9 mouse cellular contexts compared by ENCODE assay signal in the genomic region with DNA sequence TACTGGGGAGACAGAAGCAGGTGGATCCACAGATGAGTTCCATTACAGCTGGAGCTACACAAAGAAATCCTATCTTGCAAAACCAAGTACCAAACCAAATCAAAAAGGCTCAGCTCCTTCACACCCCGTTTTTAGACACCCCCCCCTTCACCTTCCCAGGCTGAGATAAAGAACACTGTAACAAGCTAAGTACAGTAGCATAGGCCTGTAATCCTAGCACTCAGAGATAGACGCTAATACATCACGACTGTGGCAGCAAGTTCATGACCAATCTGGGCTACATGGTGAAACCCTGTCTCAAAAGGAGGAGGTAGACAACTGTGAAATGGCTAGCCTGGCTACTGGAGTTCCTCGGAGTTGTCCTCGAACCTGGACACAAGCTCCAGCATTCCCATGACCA. TPM values are rescaled to one million over a fixed set of nuclear protein-coding genes. Genes with fewer than 3 reads are reported as not detected.
A peak's percentile ranks its signal among the peaks of the same experiment; 100 is the strongest.
DNase-seq lines count a peak whose midpoint lies in the region; ATAC-seq and TF ChIP-seq lines count a peak whose summit lies in the region.
"Had no signal": no experiment of that assay in that cellular context is flagged by ENCODE, and none has a peak within 500 bp of the region (broad histone marks: within the 10 kb centered on the region; RNA-seq: fewer than 3 reads in every experiment).

No protein-coding gene starts in this region.

- peak overlapping the region; percentile 86 for H3K4me3 ChIP-seq in heart, embryonic 16.5 days (ENCODE audit: low read length)
- peak overlapping the region; percentile 87 for H3K4me3 ChIP-seq in bone marrow, adult 2 months (replicated peaks; ENCODE audit: control insufficient read depth, low read depth, low read length)
- H3K4me3 ChIP-seq in hindbrain, embryonic 12.5 days: peak overlapping the region; percentile 83
- H3K4me3 ChIP-seq in midbrain, embryonic 10.5 days: peak overlapping the region; percentile 91

- 0 out of 2 replicates have a peak, but pooled peaks have one; percentile 11 for ATAC-seq in heart, embryonic 16.5 days (replicated peaks; ENCODE audit: extremely low read depth, insufficient read depth, low FRiP score)
- no peak for ATAC-seq in hindbrain, embryonic 12.5 days (ENCODE audit: low FRiP score)

- H3K9ac ChIP-seq in heart, embryonic 16.5 days (ENCODE audit: low read length): peak overlapping the region; percentile 97
- H3K9ac ChIP-seq in hindbrain, embryonic 12.5 days: peak overlapping the region; percentile 91

- peak overlapping the region; percentile 96 for H3K27ac ChIP-seq in heart, embryonic 16.5 days (ENCODE audit: low read length)
- H3K27ac ChIP-seq in bone marrow, adult 2 months (ENCODE audit: control insufficient read depth, insufficient read depth, low read depth, low read length, poor library complexity): no peak overlapping the region
- H3K27ac ChIP-seq in hindbrain, embryonic 12.5 days: 0 out of 2 replicates have a peak overlapping the region, but pooled peaks have one; percentile 12
- H3K27ac ChIP-seq in midbrain, embryonic 10.5 days (replicated peaks): peak overlapping the region; percentile 97

- WGBS in heart, embryonic 16.5 days: 15% methylated on average over 5 of the region's 5 CpGs
- 24% methylated on average over 5 of the region's 5 CpGs for WGBS in bone marrow, adult 2 months
- 54% methylated on average over 5 of the region's 5 CpGs for WGBS in hindbrain, embryonic 12.5 days
- 62% methylated on average over 5 of the region's 5 CpGs for WGBS in midbrain, embryonic 10.5 days

- H3K9me3 ChIP-seq in heart, embryonic 16.5 days (replicated peaks; ENCODE audit: control insufficient read depth, low read length): no peaks in the 10 kb centered on the region
- H3K9me3 ChIP-seq in hindbrain, embryonic 12.5 days (replicated peaks): no peaks in the 10 kb centered on the region
- H3K9me3 ChIP-seq in midbrain, embryonic 10.5 days (replicated peaks): no peaks in the 10 kb centered on the region

- DNase-seq in heart, adult 18-20 months: no peak
- no peak for DNase-seq in midbrain, embryonic 10.5 days (ENCODE audit: low spot score)
- DNase-seq in cerebellum, adult 11 months: no peak
- no peak for DNase-seq in T-cell, adult 2 months (ENCODE audit: low spot score)
- no peak for DNase-seq in layer of hippocampus, adult 18-20 months (ENCODE audit: low spot score in 2 of 2)

- no peaks in the 10 kb centered on the region for H3K27me3 ChIP-seq in heart, embryonic 16.5 days (ENCODE audit: control insufficient read depth, insufficient read depth, low read length)
- no peaks in the 10 kb centered on the region for H3K27me3 ChIP-seq in hindbrain, embryonic 12.5 days
- no peaks in the 10 kb centered on the region for H3K27me3 ChIP-seq in midbrain, embryonic 10.5 days (ENCODE audit: low read depth, poor library complexity, severe bottlenecking)
- H3K27me3 ChIP-seq: Patski had no signal

- TF ChIP-seq CTCF in bone marrow, adult 2 months (IDR thresholded peaks at IDR 0.05; ENCODE audit: control insufficient read depth, insufficient read depth, low read length): no peak

- peaks cover 39% of the 10 kb centered on the region for H3K36me3 ChIP-seq in heart, embryonic 16.5 days (ENCODE audit: control insufficient read depth, insufficient read depth)
- peaks cover 39% of the 10 kb centered on the region for H3K36me3 ChIP-seq in hindbrain, embryonic 12.5 days
- peaks cover 57% of the 10 kb centered on the region for H3K36me3 ChIP-seq in midbrain, embryonic 10.5 days

- peak overlapping the region; percentile 68 for H3K4me2 ChIP-seq in heart, embryonic 16.5 days (ENCODE audit: low read depth, low read length)
- peak overlapping the region; percentile 65 for H3K4me2 ChIP-seq in hindbrain, embryonic 12.5 days (replicated peaks)

- peaks cover 20% of the 10 kb centered on the region for H3K4me1 ChIP-seq in heart, embryonic 16.5 days (ENCODE audit: control insufficient read depth, insufficient read depth, low read length)
- H3K4me1 ChIP-seq in bone marrow, adult 2 months (ENCODE audit: control insufficient read depth, insufficient read depth, low read length): no peaks in the 10 kb centered on the region; the same call in 1 of the 2 replicates
- H3K4me1 ChIP-seq in hindbrain, embryonic 12.5 days: peaks cover 25% of the 10 kb centered on the region
- peaks cover 24% of the 10 kb centered on the region for H3K4me1 ChIP-seq in midbrain, embryonic 10.5 days

- no peak for TF ChIP-seq POLR2A in bone marrow, adult 2 months (IDR thresholded peaks at IDR 0.05; ENCODE audit: borderline replicate concordance, control insufficient read depth, low read depth, low read length)

RNA-seq across cellular contexts. Expression of gene Atp5j2, which starts 1.5 kb away (rescaled TPM):
- 1,156 and 1,380 TPM in 2 replicates for polyA plus RNA-seq in heart, embryonic 16.5 days (2015; fragmentation: Nextera tagmentation; extraction: Ambion mirVana)
- total RNA-seq in heart, adult 18-20 months (2021): 1,000 to 10,000 TPM; 1,105 to 1,150 TPM
- 218 and 277 TPM in 2 replicates for polyA plus RNA-seq in bone marrow, adult 2 months (2011; ENCODE audit: insufficient read depth, insufficient read length, low replicate concordance, missing spikeins)
- 476 and 529 TPM in 2 replicates for polyA plus RNA-seq in hindbrain, embryonic 12.5 days (2016; fragmentation: Nextera tagmentation; extraction: Ambion mirVana)
- 536 and 539 TPM in 2 replicates for polyA plus RNA-seq in midbrain, embryonic 10.5 days (2016; fragmentation: Nextera tagmentation; extraction: Ambion mirVana)
- total RNA-seq in layer of hippocampus, adult 18-20 months (2021): 100 to 1,000 TPM; 241 to 256 TPM

RNA-seq across cellular contexts. Expression of gene Zkscan14, which starts 11.3 kb away (rescaled TPM):
- 7.0 and 8.0 TPM in 2 replicates for polyA plus RNA-seq in heart, embryonic 16.5 days (2015; fragmentation: Nextera tagmentation; extraction: Ambion mirVana)
- 1 to 10 TPM; 6.5 to 7.3 TPM for total RNA-seq in heart, adult 18-20 months (2021)
- 7.0 and 12.5 TPM in 2 replicates for polyA plus RNA-seq in bone marrow, adult 2 months (2011; ENCODE audit: insufficient read depth, insufficient read length, low replicate concordance, missing spikeins)
- 10.5 and 11.3 TPM in 2 replicates for polyA plus RNA-seq in hindbrain, embryonic 12.5 days (2016; fragmentation: Nextera tagmentation; extraction: Ambion mirVana)
- 8.0 and 8.3 TPM in 2 replicates for polyA plus RNA-seq in midbrain, embryonic 10.5 days (2016; fragmentation: Nextera tagmentation; extraction: Ambion mirVana)
- total RNA-seq in layer of hippocampus, adult 18-20 months (2021): 10 to 100 TPM; 12.6 to 12.8 TPM

RNA-seq across cellular contexts. Expression of gene Zkscan5, which starts 14.0 kb away (rescaled TPM):
- polyA plus RNA-seq in heart, embryonic 16.5 days (2015; fragmentation: Nextera tagmentation; extraction: Ambion mirVana): 9.8 and 9.9 TPM in 2 replicates
- total RNA-seq in heart, adult 18-20 months (2021): 10 to 100 TPM in 1 of 2 experiments, 1 to 10 TPM in 1; 9.5 to 10.0 TPM
- polyA plus RNA-seq in bone marrow, adult 2 months (2011; ENCODE audit: insufficient read depth, insufficient read length, low replicate concordance, missing spikeins): 3.4 and 5.1 TPM in 2 replicates
- polyA plus RNA-seq in hindbrain, embryonic 12.5 days (2016; fragmentation: Nextera tagmentation; extraction: Ambion mirVana): 17.9 and 20.2 TPM in 2 replicates
- polyA plus RNA-seq in midbrain, embryonic 10.5 days (2016; fragmentation: Nextera tagmentation; extraction: Ambion mirVana): 19.8 and 19.9 TPM in 2 replicates
- 10 to 100 TPM; 11.6 to 12.0 TPM for total RNA-seq in layer of hippocampus, adult 18-20 months (2021)

RNA-seq across cellular contexts. Expression of gene Cpsf4, which starts 23.4 kb away (rescaled TPM):
- polyA plus RNA-seq in heart, embryonic 16.5 days (2015; fragmentation: Nextera tagmentation; extraction: Ambion mirVana): 25.9 and 26.5 TPM in 2 replicates
- 10 to 100 TPM; 11.4 to 12.9 TPM for total RNA-seq in heart, adult 18-20 months (2021)
- 28.2 and 46.9 TPM in 2 replicates for polyA plus RNA-seq in bone marrow, adult 2 months (2011; ENCODE audit: insufficient read depth, insufficient read length, low replicate concordance, missing spikeins)
- 58.1 and 58.4 TPM in 2 replicates for polyA plus RNA-seq in hindbrain, embryonic 12.5 days (2016; fragmentation: Nextera tagmentation; extraction: Ambion mirVana)
- polyA plus RNA-seq in midbrain, embryonic 10.5 days (2016; fragmentation: Nextera tagmentation; extraction: Ambion mirVana): 83.9 and 85.1 TPM in 2 replicates
- total RNA-seq in layer of hippocampus, adult 18-20 months (2021): 10 to 100 TPM; 23.5 to 23.8 TPM

RNA-seq across cellular contexts. Expression of gene Ptcd1, which starts 23.5 kb away (rescaled TPM):
- 16.4 and 17.2 TPM in 2 replicates for polyA plus RNA-seq in heart, embryonic 16.5 days (2015; fragmentation: Nextera tagmentation; extraction: Ambion mirVana)
- total RNA-seq in heart, adult 18-20 months (2021): 10 to 100 TPM; 30.0 to 31.3 TPM
- 5.2 and 10.9 TPM in 2 replicates for polyA plus RNA-seq in bone marrow, adult 2 months (2011; ENCODE audit: insufficient read depth, insufficient read length, low replicate concordance, missing spikeins)
- 20.6 and 21.3 TPM in 2 replicates for polyA plus RNA-seq in hindbrain, embryonic 12.5 days (2016; fragmentation: Nextera tagmentation; extraction: Ambion mirVana)
- 18.3 and 22.4 TPM in 2 replicates for polyA plus RNA-seq in midbrain, embryonic 10.5 days (2016; fragmentation: Nextera tagmentation; extraction: Ambion mirVana)
- 10 to 100 TPM; 25.2 to 28.5 TPM for total RNA-seq in layer of hippocampus, adult 18-20 months (2021)
